Mouse (Mus musculus) MEL (cell line): Measurements from ENCODE around the gene Mxra7. TPM values are rescaled to one million over a fixed set of nuclear protein-coding genes. Genes with fewer than 3 reads are reported as not detected.

Source experiments
- DNase-seq: peaks from one replicate; pipeline ENCODE4 v3.0.0; 2011; ENCODE audit warnings: low read depth, low spot score
- H3K27ac ChIP-seq: 2 replicates; pipeline ENCODE4 v1.5.1; 2012; ENCODE audit warnings: low read depth, mild to moderate bottlenecking, control low read depth, low read length, moderate library complexity; ENCODE audit not compliant: control insufficient read depth
- H3K27me3 ChIP-seq, 2 experiments: fragments of 150-350 bp in 1 of 2; sonication (generic) in 1 of 2; 2 replicates each; pipeline ENCODE4 v1.6.1; 2012; ENCODE audit warnings: low read length in 2 of 2, mild to moderate bottlenecking in 2 of 2, improper control_type of control experiment in 1 of 2, moderate library complexity in 1 of 2; ENCODE audit not compliant: insufficient read depth in 2 of 2, control insufficient read depth in 1 of 2
- H3K36me3 ChIP-seq, 2 experiments: 2 replicates each; pipeline ENCODE4 v1.6.1; 2012 to 2014; ENCODE audit warnings: low read length in 2 of 2, improper control_type of control experiment in 1 of 2, inconsistent platforms in 1 of 2, mild to moderate bottlenecking in 1 of 2; ENCODE audit not compliant: insufficient read depth in 2 of 2, control insufficient read depth in 1 of 2
- H3K4me1 ChIP-seq, 2 experiments: fragments of 150-350 bp in 1 of 2; sonication (generic) in 1 of 2; 2 replicates each; pipeline ENCODE4 v1.6.1; 2012; ENCODE audit warnings: low read length in 2 of 2, improper control_type of control experiment in 1 of 2, mild to moderate bottlenecking in 1 of 2; ENCODE audit not compliant: insufficient read depth in 2 of 2, control insufficient read depth in 1 of 2
- H3K4me3 ChIP-seq, 2 experiments: fragments of 150-350 bp in 1 of 2; sonication (generic) in 1 of 2; 2 replicates each; pipeline ENCODE4 v1.5.1; 2012; ENCODE audit warnings: low read depth in 2 of 2, low read length in 2 of 2, mild to moderate bottlenecking in 2 of 2, moderate library complexity in 2 of 2, control low read depth in 1 of 2, improper control_type of control experiment in 1 of 2; ENCODE audit not compliant: control insufficient read depth in 1 of 2, insufficient read depth in 1 of 2
- H3K79me2 ChIP-seq: 2 replicates; pipeline ENCODE4 v1.6.1; 2012; ENCODE audit warnings: mild to moderate bottlenecking, low read length, moderate library complexity; ENCODE audit not compliant: control insufficient read depth, poor library complexity, insufficient read depth
- H3K9ac ChIP-seq: 2 replicates; pipeline ENCODE4 v1.6.1; 2012; ENCODE audit warnings: low read depth, mild to moderate bottlenecking, control low read depth, low read length, moderate library complexity; ENCODE audit not compliant: control insufficient read depth, poor library complexity, severe bottlenecking
- H3K9me3 ChIP-seq: fragments of 150-350 bp; sonication (generic); replicated peaks from 2 replicates; pipeline ENCODE4 v1.6.1; 2012; ENCODE audit warnings: mild to moderate bottlenecking, low read length, improper control_type of control experiment, moderate library complexity; ENCODE audit not compliant: insufficient read depth
- BHLHE40 ChIP-seq: IDR thresholded peaks from 2 replicates; pipeline ENCODE4 v1.6.1; 2012; ENCODE audit warnings: low read depth, mild to moderate bottlenecking, inconsistent platforms, low read length, improper control_type of control experiment, borderline replicate concordance
- CHD1 ChIP-seq: IDR thresholded peaks from 2 replicates; pipeline ENCODE4 v1.6.1; 2012; ENCODE audit warnings: low read depth, mild to moderate bottlenecking, inconsistent platforms, low read length, improper control_type of control experiment
- E2F4 ChIP-seq: IDR thresholded peaks from 2 replicates; pipeline ENCODE4 v1.6.1; 2011; ENCODE audit warnings: low read depth, low read length, improper control_type of control experiment, borderline replicate concordance
- EP300 ChIP-seq, 2 experiments: IDR thresholded peaks; 2 replicates each; pipeline ENCODE4 v1.6.1; 2011; ENCODE audit warnings: improper control_type of control experiment in 2 of 2, low read length in 2 of 2, low read depth in 1 of 2, mild to moderate bottlenecking in 1 of 2
- ETS1 ChIP-seq: IDR thresholded peaks from 2 replicates; pipeline ENCODE4 v1.6.1; 2012; ENCODE audit warnings: low read depth, mild to moderate bottlenecking, inconsistent platforms, low read length, improper control_type of control experiment, moderate library complexity
- GABPA ChIP-seq: IDR thresholded peaks from 2 replicates; pipeline ENCODE4 v1.6.1; 2012; ENCODE audit warnings: low read depth, mild to moderate bottlenecking, inconsistent platforms, low read length, improper control_type of control experiment, moderate library complexity
- GATA1 ChIP-seq: IDR thresholded peaks from 2 replicates; pipeline ENCODE4 v1.6.1; 2011; ENCODE audit warnings: low read depth, low read length, improper control_type of control experiment
- HCFC1 ChIP-seq: IDR thresholded peaks from 2 replicates; pipeline ENCODE4 v1.6.1; 2012; ENCODE audit warnings: low read depth, mild to moderate bottlenecking, inconsistent platforms, low read length, improper control_type of control experiment, moderate library complexity
- KAT2A ChIP-seq: conservative IDR thresholded peaks from 2 replicates; pipeline ENCODE4 v1.6.1; 2012; ENCODE audit warnings: low read depth, low read length, improper control_type of control experiment, inconsistent platforms
- MAFK ChIP-seq: IDR thresholded peaks from 2 replicates; pipeline ENCODE4 v1.6.1; 2011; ENCODE audit warnings: low read depth, mild to moderate bottlenecking, low read length, improper control_type of control experiment, borderline replicate concordance
- MAZ ChIP-seq: IDR thresholded peaks from 2 replicates; pipeline ENCODE4 v1.6.1; 2012; ENCODE audit warnings: low read depth, mild to moderate bottlenecking, inconsistent platforms, low read length, improper control_type of control experiment
- MEF2A ChIP-seq: IDR thresholded peaks from 2 replicates; pipeline ENCODE4 v1.6.1; 2014; ENCODE audit warnings: low read depth, mild to moderate bottlenecking, inconsistent platforms, low read length, improper control_type of control experiment; ENCODE audit not compliant: poor library complexity, insufficient replicate concordance, severe bottlenecking; ENCODE audit errors: extremely low read depth
- MXI1 ChIP-seq: IDR thresholded peaks from 2 replicates; pipeline ENCODE4 v1.6.1; 2011; ENCODE audit warnings: mild to moderate bottlenecking, low read depth, low read length, improper control_type of control experiment
- MYB ChIP-seq: IDR thresholded peaks from 2 replicates; pipeline ENCODE4 v1.6.1; 2011; ENCODE audit warnings: mild to moderate bottlenecking, low read depth, low read length, improper control_type of control experiment
- MYC ChIP-seq: IDR thresholded peaks from 2 replicates; pipeline ENCODE4 v1.6.1; 2011; ENCODE audit warnings: low read depth, mild to moderate bottlenecking, low read length, improper control_type of control experiment, moderate library complexity
- NELFE ChIP-seq: IDR thresholded peaks from 2 replicates; pipeline ENCODE4 v1.6.1; 2011; ENCODE audit warnings: low read depth, low read length, improper control_type of control experiment
- SIN3A ChIP-seq: IDR thresholded peaks from 2 replicates; pipeline ENCODE4 v1.6.1; 2012; ENCODE audit warnings: low read length, improper control_type of control experiment, inconsistent platforms
- SMC3 ChIP-seq: IDR thresholded peaks from 2 replicates; pipeline ENCODE4 v1.6.1; 2011; ENCODE audit warnings: low read depth, low read length, improper control_type of control experiment
- TAL1 ChIP-seq: IDR thresholded peaks from 2 replicates; pipeline ENCODE4 v1.6.1; 2012; ENCODE audit warnings: mild to moderate bottlenecking, inconsistent platforms, low read length, moderate library complexity, mixed read lengths
- TBP ChIP-seq: IDR thresholded peaks from 2 replicates; pipeline ENCODE4 v1.8.0; 2011; ENCODE audit warnings: low read depth, low read length, improper control_type of control experiment
- USF1 ChIP-seq: IDR thresholded peaks from 2 replicates; pipeline ENCODE4 v1.6.1; 2014; ENCODE audit warnings: low read depth, mild to moderate bottlenecking, inconsistent platforms, low read length, improper control_type of control experiment, moderate library complexity
- USF2 ChIP-seq, 2 experiments: IDR thresholded peaks; 2 replicates each; pipeline ENCODE4 v1.6.1; 2011 to 2012; ENCODE audit warnings: improper control_type of control experiment in 2 of 2, low read length in 2 of 2, borderline replicate concordance in 1 of 2, inconsistent platforms in 1 of 2, low read depth in 1 of 2, mild to moderate bottlenecking in 1 of 2; ENCODE audit not compliant: insufficient read depth in 1 of 2
- ZC3H11A ChIP-seq: IDR thresholded peaks from 2 replicates; pipeline ENCODE4 v1.6.1; 2012; ENCODE audit warnings: low read depth, mild to moderate bottlenecking, inconsistent platforms, low read length, improper control_type of control experiment
- ZKSCAN1 ChIP-seq: IDR thresholded peaks from 2 replicates; pipeline ENCODE4 v1.6.1; 2012; ENCODE audit warnings: low read depth, mild to moderate bottlenecking, inconsistent platforms, low read length, improper control_type of control experiment, moderate library complexity
- ZMIZ1 ChIP-seq: IDR thresholded peaks from 2 replicates; pipeline ENCODE4 v1.6.1; 2012; ENCODE audit warnings: low read depth, mild to moderate bottlenecking, inconsistent platforms, low read length, improper control_type of control experiment, moderate library complexity
- ZNF384 ChIP-seq: IDR thresholded peaks from 2 replicates; pipeline ENCODE4 v1.6.1; 2012; ENCODE audit warnings: low read depth, mild to moderate bottlenecking, inconsistent platforms, low read length, improper control_type of control experiment
- polyA plus RNA-seq, 2 experiments: library from polyadenylated mRNA; stranded (reverse) in 1 of 2; unstranded in 1 of 2; fragments of >175 nt in 1 of 2; fragments of >200 nt in 1 of 2; gene quantifications; 2 replicates each; pipeline versions ENCODE4 v1.2.1 to v1.2.4; 2012; ENCODE audit warnings: low replicate concordance in 2 of 2, low read depth in 1 of 2; ENCODE audit not compliant: insufficient read length in 2 of 2, insufficient read depth in 1 of 2, missing spikeins in 1 of 2
- total RNA-seq: library from RNA; depleted of rRNA; stranded (reverse); fragments of 300-350 nt; gene quantifications from 2 replicates; pipeline ENCODE4 v1.2.3, GENCODE M21; 2012

Mxra7 gene
- total and polyA plus RNA-seq, 3 experiments = 2.7 to 9.3 TPM; not detected in 1

- TF ChIP-seq MAFK = no peak
- TF ChIP-seq MAZ = no peak
- TF ChIP-seq USF1 = no peak
- TF ChIP-seq GABPA = no peak
- peak; percentile 59; the same call in 1 of the 2 replicates for TF ChIP-seq SIN3A
- peak; percentile 22 for TF ChIP-seq MXI1
- no peak for TF ChIP-seq CHD1
- TF ChIP-seq ZMIZ1 = no peak
- no peak for TF ChIP-seq NELFE
- TF ChIP-seq MYB = no peak
- TF ChIP-seq ZKSCAN1 = no peak
- no peak for TF ChIP-seq SMC3
- peak; percentile 51; the same call in 1 of the 2 replicates for TF ChIP-seq HCFC1
- no peak for TF ChIP-seq E2F4
- TF ChIP-seq KAT2A = no peak
- peak; percentile 75 for TF ChIP-seq GATA1
- peak in 1 of 2 experiments; percentile 42; a peak in 1 of 4 replicates for TF ChIP-seq EP300 (IDR thresholded peaks at IDR 0.05; ENCODE audit: low read depth in 1 of 2, low read length in 2 of 2)
- TF ChIP-seq USF2 (IDR thresholded peaks at IDR 0.05; ENCODE audit: borderline replicate concordance in 1 of 2, insufficient read depth in 1 of 2, low read depth in 1 of 2, low read length in 2 of 2) = no peak
- peak; percentile 70 for TF ChIP-seq MYC
- no peak for TF ChIP-seq ZC3H11A
- TF ChIP-seq TBP = peak; percentile 55; the same call in 1 of the 2 replicates
- peak; percentile 34; the same call in 1 of the 2 replicates for TF ChIP-seq TAL1
- no peak for TF ChIP-seq MEF2A
- TF ChIP-seq, all 39 proteins: peak for 11
Measured at GRCm38 (mm10) chr11:116857183-116857850, 29.5 kb upstream of the Mxra7 start (continued).

- DNase-seq = peak; percentile 69
- TF ChIP-seq USF1 = no peak
- no peak for TF ChIP-seq USF2 (IDR thresholded peaks at IDR 0.05; ENCODE audit: borderline replicate concordance in 1 of 2, insufficient read depth in 1 of 2, low read depth in 1 of 2, low read length in 2 of 2)
- TF ChIP-seq TAL1 = no peak
- no peak; the same call in 1 of the 2 replicates for TF ChIP-seq MXI1
- TF ChIP-seq ETS1 = peak; percentile 24; the same call in 1 of the 2 replicates
- TF ChIP-seq BHLHE40 = no peak
- TF ChIP-seq EP300 (IDR thresholded peaks at IDR 0.05; ENCODE audit: low read depth in 1 of 2, low read length in 2 of 2) = peak in 1 of 2 experiments; percentile 61; a peak in 2 of 4 replicates
- peak; percentile 76 for TF ChIP-seq GATA1
- TF ChIP-seq CHD1 = peak; percentile 6; the same call in 1 of the 2 replicates
- TF ChIP-seq ZMIZ1 = no peak
- no peak for TF ChIP-seq E2F4
- TF ChIP-seq ZNF384 = peak; percentile 71
- no peak for TF ChIP-seq ZKSCAN1
- no peak for TF ChIP-seq TBP
- TF ChIP-seq HCFC1 = peak; percentile 30; the same call in 1 of the 2 replicates
- 0 out of 2 replicates have a peak, but pooled peaks have one; percentile 44 for TF ChIP-seq MYB
- no peak for TF ChIP-seq MAFK
- peak overlapping the region; percentile 69 to 82 for H3K4me3 ChIP-seq
- H3K27ac ChIP-seq = peak overlapping the region; percentile 100
- H3K9me3 ChIP-seq = no peaks in the 10 kb centered on the region
- H3K36me3 ChIP-seq = peaks cover 21 to 29% of the 10 kb centered on the region in 2 experiments
- no peaks in the 10 kb centered on the region for H3K27me3 ChIP-seq
- H3K79me2 ChIP-seq = peaks cover 45% of the 10 kb centered on the region
- H3K9ac ChIP-seq = peak overlapping the region; percentile 98
- peaks cover 6 to 12% of the 10 kb centered on the region in 2 experiments for H3K4me1 ChIP-seq
Measured at GRCm38 (mm10) chr11:116854279-116854678, 26.4 kb upstream of the Mxra7 start.
